Mouse (Mus musculus) lung, embryonic 16.5 days (tissue): ENCODE data around the gene Slc51b. TPM values are rescaled to one million over a fixed set of nuclear protein-coding genes. Genes with fewer than 3 reads are reported as not detected.
A peak's percentile ranks its signal among the peaks of the same experiment; 100 is the strongest.

ENCODE experiments used
- ATAC-seq: fragments of 200-750 bp; cut with Nextera tagmentation; 2 replicates; pipeline ENCODE4 v1.8.0; 2017; ENCODE audit warnings: low read depth, mild to moderate bottlenecking, moderate library complexity
- H3K27ac ChIP-seq: fragments of 300-500 bp; sonication (generic); 2 replicates; pipeline ENCODE4 v1.5.1; 2014; ENCODE audit warnings: mild to moderate bottlenecking, control low read depth, low read length
- H3K27me3 ChIP-seq: fragments of 300-500 bp; sonication (generic); 2 replicates; pipeline ENCODE4 v1.6.1; 2014; ENCODE audit warnings: low read depth, low read length, mixed read lengths; ENCODE audit not compliant: control insufficient read depth, insufficient read depth
- H3K36me3 ChIP-seq: fragments of 300-500 bp; sonication (generic); 2 replicates; pipeline ENCODE4 v1.6.1; 2014; ENCODE audit warnings: low read length; ENCODE audit not compliant: control insufficient read depth, insufficient read depth
- H3K4me1 ChIP-seq: fragments of 300-500 bp; sonication (generic); replicated peaks from 2 replicates; pipeline ENCODE4 v1.6.1; 2014; ENCODE audit warnings: low read length, mixed read lengths; ENCODE audit not compliant: control insufficient read depth, insufficient read depth
- H3K4me2 ChIP-seq: fragments of 300-500 bp; sonication (generic); 2 replicates; pipeline ENCODE4 v1.6.1; 2014; ENCODE audit warnings: low read depth, low read length, control low read depth
- H3K4me3 ChIP-seq: fragments of 300-500 bp; sonication (generic); 2 replicates; pipeline ENCODE4 v1.5.1; 2014; ENCODE audit warnings: mild to moderate bottlenecking, low read length, control low read depth
- H3K9ac ChIP-seq: fragments of 300-500 bp; sonication (generic); 2 replicates; pipeline ENCODE4 v1.6.1; 2014; ENCODE audit warnings: low read length, control low read depth
- H3K9me3 ChIP-seq: fragments of 300-500 bp; sonication (generic); 2 replicates; pipeline ENCODE4 v1.6.1; 2016; ENCODE audit warnings: low read length; ENCODE audit not compliant: control insufficient read depth
- WGBS: fragments of 180-500 bp; shearing (Covaris S2); extraction: QIAGEN DNeasy Blood & Tissue Kit; methylation state at CpG from one replicate; pipeline ENCODE4 v1.1.7; 2014; 5-methylcytosine and 5-hydroxymethylcytosine counted together
- polyA plus RNA-seq: library from polyadenylated mRNA; unstranded; fragments of >200 nt; fragmentation: Nextera tagmentation; extraction: Ambion mirVana; gene quantifications from 2 replicates; pipeline ENCODE4 v1.2.1, GENCODE M21; 2015

The Slc51b gene
- polyA plus RNA-seq, 1 experiment from 2014 or later = not detected

DNA sequence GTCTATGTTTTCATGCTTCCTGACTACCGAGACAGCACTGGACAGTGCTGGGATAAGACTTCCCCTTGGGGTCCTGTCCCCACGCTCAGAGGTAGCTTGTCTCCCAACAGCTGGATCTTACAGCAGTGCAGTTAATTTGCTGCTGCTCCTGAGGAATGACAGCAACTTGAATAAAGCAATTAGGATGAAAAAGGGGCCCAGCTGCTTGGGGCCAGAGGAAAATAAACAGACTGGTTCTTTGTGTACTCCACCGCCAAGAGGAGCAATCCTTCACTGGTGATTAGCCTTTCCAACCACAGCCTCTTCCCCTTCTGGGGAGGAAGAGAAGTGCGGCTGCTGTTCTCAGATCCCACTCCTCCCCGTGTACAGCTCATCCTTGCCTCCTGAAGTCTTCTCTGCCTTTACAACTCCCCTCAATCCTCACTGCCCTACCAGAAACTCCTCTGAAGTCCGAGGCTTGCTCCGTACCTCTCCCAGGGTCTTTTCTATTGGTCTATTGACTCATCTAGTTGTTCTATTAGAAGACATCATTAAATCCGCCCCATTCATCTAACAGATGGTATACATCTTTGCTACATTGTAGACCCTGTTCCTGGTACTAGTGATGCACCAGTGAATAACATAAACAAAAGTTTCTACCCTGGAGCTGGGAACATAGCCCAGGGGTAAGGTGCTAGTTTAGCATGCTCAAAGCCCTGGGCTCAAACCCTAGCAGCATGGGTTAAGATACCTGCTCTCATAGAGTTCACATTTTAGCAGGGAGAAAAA lies 36.2 kb downstream of the Slc51b start:
- 13% methylated on average over 8 of the region's 8 CpGs for WGBS
- peaks cover 3% of the 10 kb centered on the region; the same call in 1 of the 2 replicates for H3K9me3 ChIP-seq
- no peak overlapping the region for H3K4me3 ChIP-seq
- H3K27me3 ChIP-seq = peaks cover 19% of the 10 kb centered on the region
- peaks cover 44% of the 10 kb centered on the region for H3K4me1 ChIP-seq
- no peaks in the 10 kb centered on the region for H3K36me3 ChIP-seq
- H3K9ac ChIP-seq = no peak overlapping the region
- peak overlapping the region; percentile 86 for H3K27ac ChIP-seq
- H3K4me2 ChIP-seq = 0 out of 2 replicates have a peak overlapping the region, but pooled peaks have one; percentile 1
- peak; percentile 87 for ATAC-seq

DNA sequence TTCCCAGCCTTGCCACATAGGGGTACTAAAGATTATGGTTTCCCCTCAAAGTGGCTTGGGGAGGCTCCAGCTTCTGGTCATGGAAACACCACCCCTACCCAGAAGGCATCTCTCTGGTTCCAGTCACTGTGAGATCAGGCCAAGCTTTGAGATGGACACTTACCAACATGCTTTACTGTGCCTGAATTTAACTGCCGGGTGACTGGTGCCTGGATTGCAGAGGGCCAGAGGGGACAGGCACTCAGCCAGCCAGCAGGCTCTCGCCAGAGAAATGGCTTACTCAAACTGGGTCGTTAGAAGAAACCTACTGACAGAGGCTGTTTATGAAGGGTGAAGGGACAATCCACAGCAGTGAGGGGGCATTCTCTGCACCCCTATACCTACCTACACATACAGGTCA lies 38.5 kb downstream of the Slc51b start:
- 24% methylated on average over 3 of the region's 3 CpGs for WGBS
- Histone ChIP-seq H3K36me3 (no peaks in the 10 kb centered on the region), H3K4me2 (no peak overlapping the region), H3K27ac (peak overlapping the region; percentile 83), H3K9ac (no peak overlapping the region), H3K9me3 (no peaks in the 10 kb centered on the region), H3K4me3 (no peak overlapping the region), H3K27me3 (no peaks in the 10 kb centered on the region), H3K4me1 (peaks cover 38% of the 10 kb centered on the region)
- peak; percentile 8; the same call in 1 of the 2 replicates for ATAC-seq

DNA sequence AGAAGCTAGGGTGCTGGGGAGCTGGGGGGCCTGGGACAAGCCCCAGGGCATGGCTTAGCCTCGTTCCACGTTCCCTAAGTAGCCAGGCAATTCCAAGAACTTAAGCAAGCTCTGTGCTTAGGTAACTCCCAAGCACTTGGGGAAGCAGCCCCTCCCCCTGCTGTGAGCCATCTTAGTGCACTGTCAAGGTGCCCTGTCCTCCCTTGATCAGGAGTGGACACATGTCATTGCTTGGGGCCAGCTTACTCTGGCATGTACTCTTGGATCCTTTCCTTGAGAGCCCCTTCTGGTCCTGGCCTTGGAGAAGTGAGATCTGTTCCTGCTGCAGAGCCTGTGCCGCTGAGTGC lies 40.0 kb downstream of the Slc51b start:
- no peak for ATAC-seq
- Histone ChIP-seq H3K9me3 (no peaks in the 10 kb centered on the region), H3K9ac (no peak overlapping the region), H3K4me3 (no peak overlapping the region), H3K36me3 (no peaks in the 10 kb centered on the region), H3K27me3 (no peaks in the 10 kb centered on the region), H3K4me1 (peaks cover 35% of the 10 kb centered on the region), H3K27ac (peak overlapping the region; percentile 60), H3K4me2 (no peak overlapping the region)
- WGBS = 37% methylated on average over 3 of the region's 3 CpGs

DNA sequence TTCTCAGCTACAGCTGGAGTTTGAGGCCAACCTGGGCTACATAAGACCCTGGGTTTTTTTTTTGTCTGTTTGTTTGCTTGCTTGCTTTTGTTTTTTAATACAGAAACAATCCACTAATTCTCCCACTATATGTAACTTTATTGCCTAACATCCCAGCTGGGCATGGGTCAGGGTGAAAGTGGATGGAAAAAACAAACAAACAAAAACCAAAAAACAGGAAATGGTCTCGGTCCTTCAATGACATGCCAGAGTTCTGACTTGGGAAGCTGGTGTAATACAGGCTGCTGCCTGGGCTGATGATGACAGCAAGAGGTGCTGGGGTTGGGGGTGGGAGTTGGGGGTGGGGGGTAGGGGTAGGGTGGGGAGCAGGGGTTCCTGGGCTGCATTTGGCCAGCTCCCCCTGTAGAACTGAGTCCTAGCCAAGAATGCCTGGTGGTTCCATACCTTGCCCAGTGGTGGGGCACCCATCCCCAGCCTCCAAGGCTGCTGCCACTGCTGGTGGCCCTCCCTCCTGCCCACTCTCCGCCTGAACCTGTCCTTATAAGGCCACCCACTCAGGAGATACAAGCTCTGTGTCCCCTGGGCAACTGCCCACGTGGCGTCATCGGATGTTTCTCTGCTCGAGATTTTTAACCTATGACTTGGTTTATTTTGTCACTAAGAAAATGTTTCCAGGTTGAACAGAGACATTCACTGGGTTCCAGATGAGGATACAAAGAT lies 40.6 kb downstream of the Slc51b start:
- Histone ChIP-seq H3K4me3 (no peak overlapping the region), H3K4me2 (no peak overlapping the region), H3K9me3 (no peaks in the 10 kb centered on the region), H3K27ac (peak overlapping the region; percentile 60), H3K9ac (no peak overlapping the region), H3K36me3 (no peaks in the 10 kb centered on the region), H3K4me1 (peaks cover 29% of the 10 kb centered on the region), H3K27me3 (no peaks in the 10 kb centered on the region)
- ATAC-seq = no peak
- 65% methylated on average over 6 of the region's 6 CpGs for WGBS

DNA sequence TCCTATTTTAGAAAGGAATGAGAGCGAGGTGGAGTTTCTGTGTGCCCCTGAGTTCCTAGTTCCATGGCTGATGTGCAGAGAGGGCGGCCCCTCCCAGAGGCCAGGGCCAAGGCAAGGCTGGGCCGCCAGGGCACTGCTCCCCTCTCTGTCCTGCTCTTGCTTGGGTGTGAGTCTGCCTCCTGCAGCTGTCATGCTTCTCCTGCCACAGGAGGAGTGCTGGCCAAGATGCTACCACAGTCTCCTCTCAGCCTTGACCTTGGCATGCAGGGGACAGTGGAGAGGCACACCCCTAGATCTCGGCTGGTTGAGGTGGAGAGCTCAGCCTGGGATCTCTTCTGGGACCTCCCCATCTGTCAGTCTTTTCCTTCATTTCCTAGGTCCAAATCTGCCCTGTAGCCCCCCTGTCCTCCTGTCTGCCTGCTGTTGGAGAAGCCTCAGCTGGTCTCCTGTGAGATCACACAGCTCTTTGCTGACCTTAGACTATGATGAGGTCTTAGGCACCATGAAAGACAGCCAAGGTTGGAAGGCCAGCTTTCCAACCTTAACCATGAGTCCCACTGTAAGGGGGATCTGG lies 41.7 kb downstream of the Slc51b start:
- H3K27me3 ChIP-seq = no peaks in the 10 kb centered on the region
- H3K9ac ChIP-seq = 0 out of 2 replicates have a peak overlapping the region, but pooled peaks have one; percentile 14
- H3K36me3 ChIP-seq = no peaks in the 10 kb centered on the region
- H3K9me3 ChIP-seq = no peaks in the 10 kb centered on the region
- 54% methylated on average over 4 of the region's 4 CpGs for WGBS
- H3K4me3 ChIP-seq = no peak overlapping the region
- H3K27ac ChIP-seq = peak overlapping the region; percentile 56
- H3K4me2 ChIP-seq = no peak overlapping the region
- ATAC-seq = peak; percentile 73
- H3K4me1 ChIP-seq = peaks cover 27% of the 10 kb centered on the region

DNA sequence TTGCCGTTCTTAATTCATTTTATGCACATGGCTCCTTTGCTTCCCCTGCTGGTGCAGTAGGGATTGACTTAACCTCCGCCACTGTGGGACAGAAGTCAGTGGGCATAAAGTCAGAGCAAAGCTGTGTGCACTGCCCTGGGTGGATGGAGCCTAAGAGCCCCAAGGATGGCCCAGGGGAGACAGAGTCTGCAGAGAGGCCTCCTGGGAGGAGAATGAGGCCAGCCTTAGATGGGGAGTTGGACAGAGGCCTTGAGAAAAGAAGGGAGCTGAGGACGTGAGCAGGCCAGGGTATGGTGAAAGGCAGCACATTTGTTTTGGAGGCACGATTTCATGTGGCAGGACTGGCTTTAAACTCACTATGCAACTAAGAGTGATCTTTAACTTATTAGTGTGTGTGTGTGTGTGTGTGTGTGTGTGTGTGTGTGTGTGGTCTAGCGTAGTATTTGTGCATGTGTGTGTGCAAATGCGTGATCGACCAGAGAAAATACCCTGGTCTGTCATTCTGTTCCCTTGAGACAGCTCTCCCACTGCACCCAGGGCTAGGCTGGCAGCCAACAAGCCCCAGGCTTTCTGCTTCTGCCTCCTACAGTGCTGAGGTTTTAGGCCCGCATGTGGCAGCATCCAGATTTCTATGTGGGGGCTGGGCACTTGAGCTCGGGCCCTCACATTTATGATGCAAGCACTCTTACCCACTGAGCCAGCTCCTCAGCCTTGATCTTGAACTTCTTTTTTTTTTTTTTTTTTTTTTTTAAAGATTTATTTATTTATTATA lies 47.4 kb downstream of the Slc51b start:
- H3K4me3 ChIP-seq = no peak overlapping the region
- WGBS = 61% methylated on average over 9 of the region's 9 CpGs
- no peaks in the 10 kb centered on the region for H3K4me1 ChIP-seq
- no peak overlapping the region for H3K4me2 ChIP-seq
- peak; percentile 79 for ATAC-seq
- no peaks in the 10 kb centered on the region for H3K9me3 ChIP-seq
- H3K27ac ChIP-seq = peak overlapping the region; percentile 82
- H3K9ac ChIP-seq = no peak overlapping the region
- no peaks in the 10 kb centered on the region for H3K27me3 ChIP-seq
- H3K36me3 ChIP-seq = no peaks in the 10 kb centered on the region

DNA sequence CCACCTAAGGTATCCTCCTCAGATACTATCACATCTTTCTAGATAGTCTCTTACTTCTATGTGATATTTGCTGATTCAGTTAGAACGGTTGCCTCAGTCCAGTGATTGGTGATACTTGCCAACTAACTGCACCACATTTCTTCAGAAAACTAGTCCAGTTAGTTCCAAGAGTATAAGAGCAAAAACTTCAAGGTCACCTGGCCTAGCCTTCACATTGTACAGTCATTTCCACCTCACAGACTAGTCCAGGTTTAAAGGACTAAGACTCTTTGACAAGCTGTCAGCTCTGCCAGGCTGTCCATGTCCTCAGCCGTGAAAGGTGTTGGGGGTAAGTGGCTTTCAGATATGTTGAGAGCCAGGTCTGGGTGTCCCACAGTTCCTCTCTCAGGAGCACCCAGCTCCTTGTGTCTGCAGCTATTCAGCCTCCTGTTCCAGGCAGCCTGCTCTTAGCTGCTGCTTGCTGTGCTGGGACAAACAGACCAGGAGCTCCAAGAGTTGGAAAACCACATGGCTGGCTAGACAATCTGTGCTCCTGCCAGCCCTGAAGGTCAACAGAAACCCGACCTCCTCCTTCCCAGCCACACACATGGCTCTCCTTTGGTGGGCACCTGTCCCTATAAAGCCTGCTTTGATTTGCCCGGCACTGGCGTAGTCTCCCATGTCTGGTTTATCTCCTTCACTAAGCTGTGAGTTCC lies 48.1 kb downstream of the Slc51b start:
- H3K4me1 ChIP-seq = no peaks in the 10 kb centered on the region
- H3K27ac ChIP-seq = peak overlapping the region; percentile 82

DNA sequence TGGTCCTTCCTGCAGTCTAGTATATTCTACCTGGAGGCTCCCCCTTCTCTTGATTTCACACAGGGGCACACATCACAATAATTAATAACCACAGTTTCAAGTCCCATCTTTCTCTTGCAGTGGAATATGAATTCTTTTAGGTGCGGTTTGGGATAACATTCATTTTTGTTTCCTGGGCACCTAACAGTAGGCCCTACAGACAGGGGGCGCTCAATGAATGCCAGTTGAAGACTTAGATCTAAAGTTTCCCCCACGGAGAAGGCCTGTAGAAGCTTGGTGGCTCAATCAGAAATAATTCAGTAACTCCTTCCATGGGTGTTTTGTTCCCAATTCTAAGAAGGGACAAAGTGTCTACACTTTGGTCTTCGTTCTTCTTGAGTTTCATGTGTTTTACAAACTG lies 50.3 kb downstream of the Slc51b start:
- Histone ChIP-seq H3K4me3 (no peak overlapping the region), H3K36me3 (no peaks in the 10 kb centered on the region), H3K27ac (no peak overlapping the region), H3K4me1 (no peaks in the 10 kb centered on the region), H3K4me2 (no peak overlapping the region), H3K9ac (no peak overlapping the region), H3K27me3 (no peaks in the 10 kb centered on the region), H3K9me3 (no peaks in the 10 kb centered on the region)
- ATAC-seq = no peak
- WGBS = 60% methylated on average over 4 of the region's 4 CpGs

More for the DNA sequence above, 48.1 kb downstream of the Slc51b start:
- Histone ChIP-seq H3K9ac (no peak overlapping the region), H3K4me3 (no peak overlapping the region), H3K36me3 (no peaks in the 10 kb centered on the region), H3K27me3 (no peaks in the 10 kb centered on the region), H3K9me3 (no peaks in the 10 kb centered on the region), H3K4me2 (no peak overlapping the region)
- 70% methylated on average over 5 of the region's 5 CpGs for WGBS
- ATAC-seq = no peak
